Mouse (Mus musculus): ENCODE results near the gene Ctnna3.
"Not testable (repeated sequence)": the region's sequence is repeated elsewhere in the genome, so short reads cannot be mapped to it uniquely, and the experiment has no call there.

Gene Ctnna3

GRCm38 (mm10) chr10:63429785-63430305 lies at the start of gene Ctnna3:
Ctnna3 (plus strand) TSS chr10:63430098.
- peak; percentile 96 for DNase-seq (ENCODE audit: low read depth)

DNA sequence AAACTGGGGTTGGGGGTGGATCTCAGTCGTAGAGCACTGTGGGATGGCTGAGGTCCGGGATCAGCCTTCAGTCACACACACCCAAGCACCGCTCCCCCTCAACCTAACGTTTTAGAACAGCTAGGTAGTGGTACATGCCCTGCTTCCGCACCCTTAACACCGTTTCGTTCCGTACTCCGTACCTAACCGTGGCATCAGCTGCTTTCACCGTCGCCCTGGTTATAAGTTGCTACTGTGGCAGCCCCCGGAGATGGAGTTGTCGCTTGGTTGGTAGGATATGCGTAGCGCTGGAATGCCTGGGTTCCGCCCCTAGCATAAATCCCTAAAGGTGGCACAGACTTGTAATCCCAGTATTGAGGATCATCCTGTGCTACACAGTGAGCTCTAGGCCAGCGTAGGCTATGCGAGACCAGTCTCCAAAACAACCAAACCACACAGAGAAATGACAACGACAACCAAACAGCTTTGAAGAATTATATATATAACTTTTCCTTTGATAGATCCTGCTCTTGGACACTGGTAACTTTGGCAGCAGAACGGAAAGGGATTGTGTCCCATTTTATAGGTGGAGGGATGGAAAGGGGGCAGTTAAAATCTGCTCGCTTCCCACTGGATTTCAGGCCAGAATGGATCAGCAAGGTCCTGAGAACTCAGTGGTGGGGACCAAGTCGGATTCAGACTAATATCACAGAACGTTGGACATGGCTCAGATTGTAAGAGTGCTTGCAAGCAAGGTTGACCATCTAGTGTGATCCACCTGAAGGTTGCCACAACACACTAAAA lies 48.2 kb upstream of the Ctnna3 start, which contains the start of gene Sirt1:
Gene Sirt1, minus strand, starts transcription at position 207 of the 783 bp plus-strand sequence.
- DNase-seq (ENCODE audit: low read depth) = no peak

DNA sequence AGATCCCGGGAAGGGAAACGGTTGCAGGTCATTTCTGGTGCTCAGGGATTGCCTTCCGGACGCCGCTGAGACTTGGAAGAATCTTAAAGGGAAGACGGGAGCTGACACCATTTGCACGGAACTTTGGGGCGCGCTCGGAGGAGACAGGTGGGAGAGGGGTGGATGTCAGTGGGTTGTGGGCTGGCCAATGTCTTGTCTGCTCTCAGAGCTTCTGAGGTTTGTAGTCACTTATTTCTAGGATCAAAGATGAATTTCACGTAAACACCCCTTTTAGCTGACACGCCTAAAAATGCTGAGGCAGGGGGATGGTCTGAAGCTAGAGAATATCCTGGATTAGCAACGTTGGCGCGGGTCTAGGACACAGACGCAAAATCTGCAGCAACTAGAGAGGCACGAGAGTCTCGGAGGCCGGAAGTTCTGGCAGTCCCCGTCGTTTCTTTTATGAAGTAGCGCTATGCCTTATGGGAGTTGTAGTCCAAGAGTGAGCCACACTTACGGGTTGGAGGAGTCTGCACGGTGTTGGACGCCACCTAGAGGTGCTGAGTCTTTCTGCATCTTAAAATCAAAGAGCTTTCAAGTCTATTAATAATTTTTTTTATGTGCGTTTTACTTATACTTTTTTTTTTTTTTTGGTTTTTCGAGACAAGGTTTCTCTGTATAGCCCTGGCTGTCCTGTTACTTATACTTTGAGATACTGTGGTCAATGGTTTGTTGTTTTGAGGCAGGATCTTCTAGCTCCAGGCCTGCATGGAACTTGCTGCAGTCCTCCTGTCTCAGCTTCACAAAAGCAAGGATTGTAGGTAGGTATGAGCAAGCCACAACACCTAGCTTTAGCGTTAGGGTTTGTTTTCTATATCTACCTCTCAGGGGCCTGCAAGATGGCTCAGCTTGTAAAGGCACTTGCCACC lies 47.3 kb upstream of the Ctnna3 start, which contains the start of gene Dnajc12:
Gene Dnajc12, plus strand, starts transcription at position 72 of the 908 bp plus-strand sequence.
- DNase-seq (ENCODE audit: low read depth) = peak; percentile 98

DNA sequence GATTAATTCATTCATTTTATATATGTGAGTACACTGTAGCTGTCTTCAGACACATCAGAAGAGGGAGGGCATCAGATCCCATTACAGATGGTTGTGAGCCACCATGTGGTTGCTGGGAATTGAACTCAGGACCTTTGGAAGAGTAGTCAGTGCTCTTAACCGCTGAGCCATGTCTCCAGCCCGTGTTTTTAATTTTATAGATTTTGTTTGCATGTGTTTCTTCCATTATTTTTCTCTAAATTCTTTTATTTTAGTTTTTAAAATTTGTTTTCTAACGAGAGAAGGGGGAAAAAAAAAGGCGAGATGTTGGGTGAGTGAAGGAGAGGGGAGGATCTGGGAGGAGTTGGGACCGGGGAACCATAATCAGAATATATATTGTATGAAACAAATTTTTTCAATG lies 44.0 kb upstream of the Ctnna3 start:
- not testable (repeated sequence) for DNase-seq (ENCODE audit: low read depth)

- DNase-seq (ENCODE audit: low read depth) = peak; percentile 86
These were observed 43.5 kb upstream of the Ctnna3 start for GRCm38 (mm10) chr10:63386444-63386843.

- DNase-seq (ENCODE audit: low read depth) = no peak
These were observed 42.9 kb upstream of the Ctnna3 start for GRCm38 (mm10) chr10:63386991-63387390.

GRCm38 (mm10) chr10:63388948-63389347 lies 41.0 kb upstream of the Ctnna3 start:
- no peak for DNase-seq (ENCODE audit: low read depth)

GRCm38 (mm10) chr10:63396963-63397362 lies 32.9 kb upstream of the Ctnna3 start:
- no peak for DNase-seq (ENCODE audit: low read depth)

DNA sequence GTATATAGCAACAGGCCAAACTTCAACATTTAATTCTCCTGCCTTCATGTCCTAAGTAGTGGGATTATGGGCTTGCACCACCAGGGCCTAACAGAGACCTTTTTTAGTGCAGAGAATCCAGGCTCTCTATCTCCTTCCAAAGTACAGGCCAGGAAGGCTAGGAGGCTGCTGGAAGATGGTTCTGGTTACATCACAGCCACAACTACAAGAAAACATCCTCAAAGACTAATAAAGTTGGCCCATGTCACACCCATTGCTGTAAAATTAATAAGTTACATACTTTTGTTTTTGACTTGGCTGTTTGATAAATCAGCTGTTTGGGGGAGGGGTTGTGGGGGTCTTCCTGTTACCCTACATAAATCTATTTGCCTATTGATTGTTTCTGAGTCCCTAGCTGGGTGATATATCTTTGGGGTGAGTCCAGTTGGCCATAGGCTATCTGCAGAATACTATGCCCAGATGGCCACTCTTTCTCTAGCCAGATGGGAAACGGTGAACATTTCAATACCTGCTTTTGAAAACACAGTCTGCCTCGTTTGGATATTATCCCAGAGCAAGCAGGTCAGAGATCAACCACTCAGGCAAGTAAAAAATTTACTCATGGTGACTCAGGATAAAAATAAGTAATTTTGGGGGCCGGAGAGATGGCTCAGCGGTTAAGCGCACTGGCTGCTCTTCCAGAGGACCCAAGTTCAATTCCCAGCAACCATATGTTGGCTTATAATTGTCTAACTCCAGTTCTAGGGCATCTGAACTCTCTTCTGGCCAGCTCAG lies 27.0 kb upstream of the Ctnna3 start:
- no peak for DNase-seq (ENCODE audit: low read depth)

DNA sequence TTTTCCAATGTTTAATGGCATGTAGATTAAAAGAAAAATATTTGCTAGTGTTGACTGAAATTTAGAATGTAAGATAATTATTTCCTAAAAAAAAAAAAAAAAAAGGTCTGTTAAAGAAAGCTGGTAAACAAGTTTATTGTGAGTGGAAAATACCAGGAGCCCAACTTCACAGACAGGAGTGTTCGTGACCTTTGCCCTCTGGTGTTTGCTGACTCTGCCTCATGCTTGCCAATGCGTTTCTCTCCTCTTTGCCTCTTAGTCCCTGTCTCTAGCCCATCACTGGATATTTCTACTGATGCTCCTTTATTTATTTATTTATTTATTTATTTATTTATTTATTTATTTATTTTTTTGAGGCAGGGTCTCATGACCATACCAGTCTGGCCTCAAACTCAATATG lies 26.3 kb upstream of the Ctnna3 start:
- DNase-seq (ENCODE audit: low read depth) = no peak

DNA sequence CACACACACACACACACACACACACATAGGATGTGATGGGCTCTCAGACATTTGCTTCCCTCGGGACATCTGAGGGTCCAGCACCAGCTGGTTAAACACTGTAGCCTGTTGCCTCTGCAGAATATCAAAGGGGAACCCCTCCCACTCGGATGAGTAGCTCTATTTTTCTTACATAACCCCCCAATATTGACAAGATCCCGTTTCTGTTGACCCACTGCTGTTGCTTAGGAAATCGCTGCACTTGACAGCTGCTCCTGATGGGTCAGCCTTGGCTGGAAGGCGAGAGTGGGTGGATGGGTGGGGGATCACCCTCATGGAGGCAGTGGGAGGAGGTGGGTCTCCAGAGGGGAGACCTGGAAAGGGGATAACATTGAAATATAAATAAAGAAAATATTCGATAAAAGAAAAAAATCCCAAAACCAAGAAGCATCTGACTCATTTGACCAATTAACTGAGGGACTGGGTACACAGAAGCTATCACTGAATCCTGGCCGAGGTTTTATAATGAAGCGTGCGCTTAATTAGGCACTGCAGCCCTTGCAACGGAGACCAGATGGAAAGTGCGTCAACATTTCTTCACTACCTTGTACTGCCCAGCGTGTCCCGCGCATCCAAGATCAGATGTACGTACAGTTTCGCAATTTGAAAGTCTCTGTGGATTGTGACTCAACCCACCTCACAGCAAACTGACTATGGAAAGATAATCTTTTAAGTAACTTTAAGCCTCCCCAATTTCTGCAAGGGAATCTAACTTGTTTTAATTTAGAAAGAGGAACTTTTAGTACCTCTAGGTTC lies 19.5 kb upstream of the Ctnna3 start:
- DNase-seq (ENCODE audit: low read depth) = peak; percentile 41

GRCm38 (mm10) chr10:63411674-63412073 lies 18.2 kb upstream of the Ctnna3 start:
- not testable (repeated sequence) for DNase-seq (ENCODE audit: low read depth)

DNA sequence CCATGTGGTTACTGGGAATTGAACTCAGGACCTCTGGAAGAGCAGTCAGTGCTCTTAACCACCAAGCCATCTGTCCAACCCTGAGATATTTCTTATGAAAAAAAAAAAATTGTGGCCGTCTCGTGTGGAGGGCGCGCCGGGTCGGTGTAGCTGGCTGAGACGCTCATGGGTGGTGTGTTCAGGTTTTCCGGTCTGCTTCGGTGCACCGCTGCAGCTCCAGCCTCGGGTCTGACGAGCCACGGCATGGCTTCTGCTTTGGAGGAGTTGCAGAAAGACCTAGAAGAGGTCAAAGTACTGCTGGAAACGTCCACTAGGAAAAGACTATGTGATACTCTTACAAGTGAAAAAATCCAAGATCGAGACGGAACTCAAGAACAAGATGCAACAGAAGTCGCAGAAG lies 17.1 kb upstream of the Ctnna3 start:
- DNase-seq (ENCODE audit: low read depth) = no peak

DNA sequence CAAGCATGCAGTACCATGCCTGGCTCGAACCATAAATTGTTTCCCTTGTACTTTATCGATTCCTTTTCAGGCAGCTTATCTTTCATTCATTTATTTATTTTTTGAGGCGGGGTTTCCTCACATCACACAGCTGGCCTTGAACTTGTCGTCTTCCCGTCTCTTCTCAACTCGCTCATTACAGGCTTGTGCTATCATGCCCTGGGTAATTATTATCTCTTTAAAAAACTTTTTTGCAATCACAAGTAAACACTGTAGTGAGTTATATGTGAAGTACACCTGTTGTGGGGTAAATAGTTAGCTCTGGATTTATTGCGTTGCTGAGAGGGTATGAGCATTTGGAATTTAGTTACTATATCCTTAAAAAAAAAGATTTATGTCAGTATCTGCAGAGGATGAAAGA lies 14.6 kb upstream of the Ctnna3 start:
- no peak for DNase-seq (ENCODE audit: low read depth)

- DNase-seq (ENCODE audit: low read depth) = no peak
These were observed 14.0 kb upstream of the Ctnna3 start for GRCm38 (mm10) chr10:63415850-63416249.

GRCm38 (mm10) chr10:63417061-63417460 lies 12.8 kb upstream of the Ctnna3 start:
- DNase-seq (ENCODE audit: low read depth) = no peak

DNA sequence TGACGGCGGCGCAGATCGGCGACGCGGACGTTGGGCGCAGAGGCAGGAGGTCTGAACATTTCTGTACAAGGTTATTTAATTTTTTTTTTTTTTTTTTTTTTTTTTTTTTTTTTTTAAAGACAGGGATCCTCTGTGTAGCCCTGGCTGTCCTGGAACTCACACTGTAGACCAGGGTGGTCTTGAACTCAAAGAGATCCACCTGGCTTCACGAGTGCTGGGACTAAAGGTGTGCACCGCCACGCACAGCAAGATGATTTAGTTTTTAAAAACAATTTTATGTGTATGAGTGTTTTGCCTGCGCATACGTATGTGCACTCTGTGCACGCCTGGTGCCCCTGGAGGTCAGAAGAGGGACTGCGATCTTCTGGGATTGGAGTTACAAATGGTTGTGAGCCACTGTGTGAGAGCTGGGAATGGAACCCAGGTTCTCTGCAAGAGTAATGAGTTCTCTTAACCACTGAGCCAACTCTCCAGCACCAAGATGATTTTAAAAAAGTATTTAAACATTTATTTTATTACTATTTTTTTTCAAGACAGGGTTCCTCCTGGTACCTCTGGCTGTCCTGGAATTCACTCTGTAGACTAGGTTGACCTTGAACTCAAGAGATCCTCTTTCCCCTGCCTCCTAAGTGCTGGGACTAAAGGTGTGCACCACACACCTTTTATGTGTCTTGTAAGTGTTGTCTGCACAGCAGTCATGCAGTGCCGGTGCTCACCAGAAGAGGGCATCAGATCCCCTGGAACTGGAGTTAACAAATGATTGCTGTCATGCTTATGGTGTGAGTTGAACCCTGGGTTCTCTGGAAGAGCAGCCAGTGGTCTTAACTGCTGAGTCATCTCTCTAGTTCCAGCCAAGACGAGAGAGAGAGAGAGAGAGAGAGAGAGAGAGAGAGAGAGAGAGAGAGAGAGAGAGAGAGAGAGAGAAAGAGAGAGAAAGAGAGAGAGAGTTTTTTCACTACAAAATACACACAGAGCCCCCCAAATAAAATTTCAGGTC lies 7.9 kb upstream of the Ctnna3 start, which contains the start of gene Gm7075:
Gene Gm7075, minus strand, starts transcription at position 51 of the 997 bp plus-strand sequence.
- peak; percentile 65 for DNase-seq (ENCODE audit: low read depth)

DNA sequence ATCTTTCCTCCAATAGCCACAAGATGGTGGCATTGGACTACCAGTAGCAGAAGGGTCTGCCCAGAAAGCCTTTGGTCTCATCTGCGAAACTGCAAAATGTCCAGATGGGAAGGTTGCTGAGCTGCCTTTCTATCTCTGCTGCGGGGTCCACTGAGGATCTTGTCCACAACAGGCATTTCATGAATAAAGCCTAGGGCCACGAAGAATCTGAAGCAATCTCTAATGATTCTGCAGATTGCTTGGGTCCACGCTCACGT lies 7.2 kb upstream of the Ctnna3 start:
- DNase-seq (ENCODE audit: low read depth) = peak; percentile 16

DNA sequence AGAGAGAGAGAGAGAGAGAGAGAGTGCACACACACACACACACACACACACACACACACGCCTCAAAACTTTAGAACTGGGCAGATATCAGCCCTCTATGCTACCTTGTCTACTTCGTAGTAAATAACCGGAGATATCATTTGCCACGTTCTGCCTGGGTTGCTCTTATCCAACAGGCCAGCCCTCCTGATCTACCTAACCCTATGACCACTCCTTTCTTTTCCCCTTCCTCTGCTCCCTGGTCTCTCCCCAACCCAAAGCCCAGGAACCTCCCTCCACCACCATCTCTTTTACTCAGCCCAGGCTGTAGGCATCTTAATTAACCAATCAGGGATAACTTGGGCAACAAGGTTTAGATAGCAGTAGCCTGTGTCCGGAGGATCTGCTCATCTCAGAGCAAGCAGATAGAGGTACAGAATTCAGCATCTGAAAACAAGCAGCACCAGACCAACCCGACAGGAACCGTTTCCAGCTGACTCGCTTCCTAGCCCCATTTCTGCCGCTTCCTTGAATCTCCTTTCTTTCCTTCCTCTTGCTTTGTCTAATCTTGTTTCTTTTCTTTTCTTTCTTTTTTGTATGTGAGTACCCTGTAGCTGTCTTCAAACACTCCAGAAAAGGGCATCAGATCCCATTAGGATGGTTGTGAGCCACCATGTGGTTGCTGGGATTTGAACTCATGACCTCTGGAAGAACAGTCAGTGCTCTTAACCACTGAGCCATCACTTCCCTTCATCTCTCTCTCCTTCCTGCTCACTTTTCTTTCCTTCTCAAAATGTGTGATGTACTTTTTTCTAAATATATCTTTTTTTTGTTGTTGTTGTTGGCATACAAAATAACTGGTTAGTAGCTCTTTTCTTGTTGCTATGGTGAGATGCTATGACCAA lies 6.1 kb upstream of the Ctnna3 start:
- no peak for DNase-seq (ENCODE audit: low read depth)

Data from NIH3T3 (cell line).